Mouse (Mus musculus) liver, embryonic 14.5 days (tissue): ENCODE data around the gene Cog4. TPM values are rescaled to one million over a fixed set of nuclear protein-coding genes. Genes with fewer than 3 reads are reported as not detected.

ENCODE experiments used
- ATAC-seq: fragments of 200-750 bp; cut with Nextera tagmentation; 2 replicates; pipeline ENCODE4 v1.8.0; 2017; ENCODE audit warnings: moderate number of reproducible peaks, mild to moderate bottlenecking, moderate library complexity; ENCODE audit not compliant: insufficient read depth
- DNase-seq, 3 experiments: peaks; one replicate each; pipeline ENCODE4 v3.0.0-alpha.2; 2012 to 2013; ENCODE audit warnings: low read depth in 3 of 3, low spot score in 3 of 3
- H3K27ac ChIP-seq: fragments of 300-500 bp; sonication (generic); 2 replicates; pipeline ENCODE4 v1.5.1; 2014; ENCODE audit warnings: moderate library complexity, mild to moderate bottlenecking, control low read depth, inconsistent platforms
- H3K27me3 ChIP-seq: fragments of 300-500 bp; sonication (generic); 2 replicates; pipeline ENCODE4 v1.6.1; 2014; ENCODE audit warnings: mild to moderate bottlenecking, low read length, moderate library complexity; ENCODE audit not compliant: control insufficient read depth, insufficient read depth
- H3K36me3 ChIP-seq: fragments of 300-500 bp; sonication (generic); replicated peaks from 2 replicates; pipeline ENCODE4 v1.6.1; 2014; ENCODE audit warnings: low read depth; ENCODE audit not compliant: control insufficient read depth, insufficient read depth
- H3K4me1 ChIP-seq, 2 experiments: fragments of 200-500 bp in 1 of 2; fragments of 300-500 bp in 1 of 2; sonication (generic) in 1 of 2; replicated peaks; 2 replicates each; pipeline ENCODE4 v1.6.1; 2012 to 2014; ENCODE audit warnings: antibody characterized with exemption in 1 of 2, inconsistent platforms in 1 of 2, low read length in 1 of 2; ENCODE audit not compliant: control insufficient read depth in 2 of 2, insufficient read depth in 2 of 2
- H3K4me2 ChIP-seq: fragments of 300-500 bp; sonication (generic); 2 replicates; pipeline ENCODE4 v1.6.1; 2014; ENCODE audit warnings: low read depth, mild to moderate bottlenecking, control low read depth, moderate library complexity
- H3K4me3 ChIP-seq, 2 experiments: fragments of 200-500 bp in 1 of 2; fragments of 300-500 bp in 1 of 2; sonication (generic) in 1 of 2; 2 replicates each; pipeline ENCODE4 v1.5.1; 2012 to 2014; ENCODE audit warnings: low read depth in 2 of 2, low read length in 2 of 2, mild to moderate bottlenecking in 2 of 2, control low read depth in 1 of 2, inconsistent platforms in 1 of 2, moderate library complexity in 1 of 2; ENCODE audit not compliant: insufficient read depth in 1 of 2
- H3K9ac ChIP-seq: fragments of 300-500 bp; sonication (generic); replicated peaks from 2 replicates; pipeline ENCODE4 v1.6.1; 2014; ENCODE audit warnings: mild to moderate bottlenecking, control low read depth, moderate library complexity
- H3K9me3 ChIP-seq: fragments of 300-500 bp; sonication (generic); 2 replicates; pipeline ENCODE4 v1.6.1; 2016; ENCODE audit warnings: low read length, mixed read lengths; ENCODE audit not compliant: control insufficient read depth
- CTCF ChIP-seq: IDR thresholded peaks from 2 replicates; pipeline ENCODE4 v1.5.1; 2016; ENCODE audit warnings: antibody characterized with exemption, low read depth, control low read depth
- EP300 ChIP-seq: IDR thresholded peaks from 2 replicates; pipeline ENCODE4 v1.6.1; 2016; ENCODE audit warnings: antibody characterized with exemption, low read depth
- WGBS: fragments of 180-500 bp; shearing (Covaris S2); extraction: QIAGEN DNeasy Blood & Tissue Kit; methylation state at CpG from one replicate; pipeline ENCODE4 v1.1.7; 2014; ENCODE audit not compliant: insufficient replicate concordance; 5-methylcytosine and 5-hydroxymethylcytosine counted together
- polyA plus RNA-seq, 2 experiments: library from polyadenylated mRNA; depleted of rRNA in 1 of 2; stranded (reverse) in 1 of 2; unstranded in 1 of 2; fragments of >200 nt; fragmentation: Nextera tagmentation in 1 of 2; extraction: Ambion mirVana in 1 of 2; gene quantifications; 2 replicates each; pipeline versions ENCODE4 v1.2.1 to v1.2.3; 2012 to 2014

The Cog4 gene
- polyA plus RNA-seq, 2 experiments: 14.7 to 23.8 TPM

- Histone ChIP-seq H3K36me3 (no peaks in the 10 kb centered on the region), H3K4me2 (no peak overlapping the region), H3K27me3 (no peaks in the 10 kb centered on the region), H3K4me3 (no peak overlapping the region), H3K9me3 (no peaks in the 10 kb centered on the region), H3K9ac (no peak overlapping the region), H3K4me1 (no peaks in the 10 kb centered on the region), H3K27ac (no peak overlapping the region)
- DNase-seq: no peak
- TF ChIP-seq EP300: no peak
- no peak for TF ChIP-seq CTCF
- no peak for ATAC-seq
- WGBS: 86% methylated on average over 16 of the region's 16 CpGs
Observed at GRCm38 (mm10) chr8:110888860-110889259, 42.5 kb downstream of the Cog4 start.

- Histone ChIP-seq H3K27me3 (no peaks in the 10 kb centered on the region), H3K36me3 (no peaks in the 10 kb centered on the region), H3K27ac (no peak overlapping the region), H3K9me3 (no peaks in the 10 kb centered on the region), H3K4me3 (no peak overlapping the region), H3K4me1 (no peaks in the 10 kb centered on the region), H3K9ac (no peak overlapping the region), H3K4me2 (no peak overlapping the region)
- ATAC-seq (0 out of 2 replicates have a peak, but pooled peaks have one; percentile 4), DNase-seq (no peak)
- 77% methylated on average over 12 of the region's 12 CpGs for WGBS
- TF ChIP-seq EP300: no peak
- TF ChIP-seq CTCF: no peak
Observed at GRCm38 (mm10) chr8:110889904-110890470, 43.6 kb downstream of the Cog4 start.

GRCm38 (mm10) chr8:110892040-110892439 lies 45.6 kb downstream of the Cog4 start:
- ATAC-seq: no peak

GRCm38 (mm10) chr8:110892913-110893312 lies 46.5 kb downstream of the Cog4 start:
- no peaks in the 10 kb centered on the region for H3K36me3 ChIP-seq
- H3K4me3 ChIP-seq: no peak overlapping the region
- 86% methylated on average over 2 of the region's 2 CpGs for WGBS
- no peaks in the 10 kb centered on the region for H3K27me3 ChIP-seq
- no peak overlapping the region for H3K4me2 ChIP-seq
- no peaks in the 10 kb centered on the region for H3K4me1 ChIP-seq
- TF ChIP-seq CTCF: no peak
- no peak for TF ChIP-seq EP300
- no peak for DNase-seq
- no peak overlapping the region for H3K27ac ChIP-seq
- no peaks in the 10 kb centered on the region for H3K9me3 ChIP-seq
- no peak for ATAC-seq
- H3K9ac ChIP-seq: no peak overlapping the region

More at GRCm38 (mm10) chr8:110892040-110892439, 45.6 kb downstream of the Cog4 start:
- DNase-seq: no peak
- Histone ChIP-seq H3K4me1 (no peaks in the 10 kb centered on the region), H3K9me3 (no peaks in the 10 kb centered on the region), H3K4me2 (no peak overlapping the region), H3K36me3 (no peaks in the 10 kb centered on the region), H3K27me3 (no peaks in the 10 kb centered on the region), H3K27ac (no peak overlapping the region), H3K4me3 (no peak overlapping the region), H3K9ac (no peak overlapping the region)
- 79% methylated on average over 7 of the region's 7 CpGs for WGBS
- TF ChIP-seq EP300 (no peak), CTCF (peak; percentile 24; the same call in 1 of the 2 replicates)

- no peak overlapping the region for H3K9ac ChIP-seq
- H3K4me3 ChIP-seq: no peak overlapping the region
- WGBS: 74% methylated on average over 10 of the region's 10 CpGs
- TF ChIP-seq CTCF: no peak
- no peaks in the 10 kb centered on the region for H3K36me3 ChIP-seq
- ATAC-seq (no peak), DNase-seq (no peak)
- no peaks in the 10 kb centered on the region for H3K27me3 ChIP-seq
- H3K4me1 ChIP-seq: no peaks in the 10 kb centered on the region
- H3K9me3 ChIP-seq: no peaks in the 10 kb centered on the region
- H3K27ac ChIP-seq: no peak overlapping the region
- H3K4me2 ChIP-seq: no peak overlapping the region
Observed at GRCm38 (mm10) chr8:110894851-110895250, 48.5 kb downstream of the Cog4 start.
